Mouse (Mus musculus) kidney, adult 18-20 months (tissue): ENCODE measurements around the gene Vmn1r230.

ENCODE experiments used
- DNase-seq: peaks from one replicate; pipeline ENCODE4 v3.0.0; 2021

Gene Vmn1r230

DNA sequence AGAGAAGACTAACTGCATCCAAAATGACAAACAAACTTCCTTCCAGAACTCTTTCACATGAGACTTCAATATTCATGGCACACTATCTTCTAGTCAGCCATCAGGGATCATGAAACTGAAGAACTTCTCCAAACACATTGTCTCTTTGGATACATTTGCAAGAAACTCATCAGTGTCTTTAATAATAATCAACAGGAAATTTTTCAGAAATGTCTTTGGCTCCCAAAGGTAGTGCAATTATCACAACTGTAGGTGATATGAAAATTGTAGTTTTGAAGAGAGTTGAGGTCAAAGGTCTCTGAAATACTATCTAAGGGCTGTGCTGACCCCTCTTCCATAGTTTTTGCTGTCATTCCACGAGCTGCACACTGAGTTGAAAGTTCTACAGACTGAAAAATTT is at the start of gene Vmn1r230:
Gene Vmn1r230, plus strand, starts transcription at position 301 of the 400 bp plus-strand sequence.
- no peak for DNase-seq

DNA sequence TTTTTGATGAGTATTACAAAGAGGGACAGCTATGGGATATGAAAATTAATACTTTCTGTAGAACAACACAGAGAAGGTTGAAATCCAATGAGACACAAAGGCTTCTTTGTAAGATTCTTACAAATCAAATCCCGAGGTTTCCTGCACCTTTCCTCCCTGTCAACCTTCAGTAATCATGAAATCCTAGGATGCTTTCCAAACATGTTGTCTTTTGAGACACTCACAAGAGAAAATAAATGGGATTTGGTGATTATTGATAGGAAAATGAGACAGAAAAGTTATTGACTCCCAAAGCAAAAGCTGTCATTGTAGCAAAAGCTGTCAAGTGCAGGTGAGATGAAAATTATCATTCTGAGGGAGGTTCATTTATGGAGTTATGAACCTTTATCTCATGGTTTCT is 29.0 kb upstream of the Vmn1r230 start, which contains the start of gene Vmn1r229:
Gene Vmn1r229, plus strand, starts transcription at position 301 of the 400 bp plus-strand sequence.
- DNase-seq, result no peak
